Mouse (Mus musculus) liver, embryonic 16.5 days (tissue): ENCODE measurements at regions not wholly inside any gene's neighbourhood (a gene's known extent, or its start where the extent isn't known, plus 50 kb on each side); places are given as distances from the start of the nearest gene placed in this dataset.
A peak's percentile ranks its signal among the peaks of the same experiment; 100 is the strongest.

ENCODE experiments used
- ATAC-seq: fragments of 200-750 bp; cut with Nextera tagmentation; 2 replicates; pipeline ENCODE4 v1.8.0; 2017; ENCODE audit warnings: low read depth, mild to moderate bottlenecking, moderate number of reproducible peaks, moderate library complexity
- H3K27ac ChIP-seq: fragments of 300-500 bp; sonication (generic); 2 replicates; pipeline ENCODE4 v1.5.1; 2014; ENCODE audit warnings: mild to moderate bottlenecking, low read length
- H3K27me3 ChIP-seq: fragments of 300-500 bp; sonication (generic); 2 replicates; pipeline ENCODE4 v1.6.1; 2014; ENCODE audit warnings: low read depth, low read length, mixed read lengths; ENCODE audit not compliant: control insufficient read depth, insufficient read depth
- H3K36me3 ChIP-seq: fragments of 300-500 bp; sonication (generic); 2 replicates; pipeline ENCODE4 v1.6.1; 2014; ENCODE audit warnings: mild to moderate bottlenecking; ENCODE audit not compliant: control insufficient read depth, insufficient read depth
- H3K4me1 ChIP-seq: fragments of 300-500 bp; sonication (generic); 2 replicates; pipeline ENCODE4 v1.6.1; 2014; ENCODE audit warnings: low read depth, low read length, mixed read lengths; ENCODE audit not compliant: control insufficient read depth
- H3K4me2 ChIP-seq: fragments of 300-500 bp; sonication (generic); 2 replicates; pipeline ENCODE4 v1.6.1; 2014; ENCODE audit warnings: low read depth, low read length, mixed read lengths
- H3K4me3 ChIP-seq: fragments of 300-500 bp; sonication (generic); 2 replicates; pipeline ENCODE4 v1.5.1; 2014; ENCODE audit warnings: low read depth, mild to moderate bottlenecking, low read length
- H3K9ac ChIP-seq: fragments of 300-500 bp; sonication (generic); 2 replicates; pipeline ENCODE4 v1.6.1; 2014; ENCODE audit warnings: low read depth, low read length
- H3K9me3 ChIP-seq: fragments of 300-500 bp; sonication (generic); replicated peaks from 2 replicates; pipeline ENCODE4 v1.6.1; 2016; ENCODE audit warnings: low read length; ENCODE audit not compliant: control insufficient read depth
- WGBS: fragments of 180-500 bp; shearing (Covaris S2); extraction: QIAGEN DNeasy Blood & Tissue Kit; methylation state at CpG from one replicate; pipeline ENCODE4 v1.1.7; 2014; ENCODE audit not compliant: insufficient replicate concordance; 5-methylcytosine and 5-hydroxymethylcytosine counted together

GRCm38 (mm10) chr9:43922231-43922630 lies 121.0 kb upstream of the Thy1 start:
- Histone ChIP-seq H3K4me1 (no peaks in the 10 kb centered on the region), H3K27me3 (no peaks in the 10 kb centered on the region; the same call in 1 of the 2 replicates), H3K9me3 (no peaks in the 10 kb centered on the region), H3K27ac (no peak overlapping the region), H3K9ac (no peak overlapping the region), H3K4me3 (no peak overlapping the region), H3K36me3 (no peaks in the 10 kb centered on the region), H3K4me2 (no peak overlapping the region)
- ATAC-seq, result no peak
- 54% methylated on average over 6 of the region's 6 CpGs for WGBS

- Histone ChIP-seq H3K4me2 (no peak overlapping the region), H3K27ac (no peak overlapping the region), H3K9ac (no peak overlapping the region), H3K27me3 (no peaks in the 10 kb centered on the region; the same call in 1 of the 2 replicates), H3K4me1 (no peaks in the 10 kb centered on the region), H3K36me3 (no peaks in the 10 kb centered on the region), H3K9me3 (no peaks in the 10 kb centered on the region), H3K4me3 (no peak overlapping the region)
- no peak for ATAC-seq
- 39% methylated on average over 4 of the region's 4 CpGs for WGBS
These were observed 120.1 kb upstream of the Thy1 start for GRCm38 (mm10) chr9:43923088-43923487.

- Histone ChIP-seq H3K9ac (no peak overlapping the region), H3K4me1 (no peaks in the 10 kb centered on the region), H3K4me2 (no peak overlapping the region), H3K36me3 (no peaks in the 10 kb centered on the region), H3K27ac (no peak overlapping the region), H3K4me3 (no peak overlapping the region), H3K9me3 (no peaks in the 10 kb centered on the region), H3K27me3 (no peaks in the 10 kb centered on the region; the same call in 1 of the 2 replicates)
- 30% methylated on average over 15 of the region's 15 CpGs for WGBS
- no peak for ATAC-seq
These were observed 118.4 kb upstream of the Thy1 start for GRCm38 (mm10) chr9:43924795-43925194.

- ATAC-seq, result no peak
- Histone ChIP-seq H3K9ac (no peak overlapping the region), H3K36me3 (no peaks in the 10 kb centered on the region), H3K4me1 (no peaks in the 10 kb centered on the region), H3K4me2 (no peak overlapping the region), H3K27me3 (no peaks in the 10 kb centered on the region), H3K9me3 (no peaks in the 10 kb centered on the region), H3K27ac (no peak overlapping the region), H3K4me3 (no peak overlapping the region)
- 21% methylated on average over 7 of the region's 7 CpGs for WGBS
These were observed 113.7 kb upstream of the Thy1 start for GRCm38 (mm10) chr9:43929312-43930036.

- Histone ChIP-seq H3K36me3 (no peaks in the 10 kb centered on the region), H3K27ac (no peak overlapping the region), H3K27me3 (no peaks in the 10 kb centered on the region), H3K4me1 (no peaks in the 10 kb centered on the region), H3K9me3 (no peaks in the 10 kb centered on the region), H3K4me3 (no peak overlapping the region), H3K4me2 (no peak overlapping the region), H3K9ac (no peak overlapping the region)
- no peak for ATAC-seq
These were observed 113.2 kb upstream of the Thy1 start for GRCm38 (mm10) chr9:43930037-43930404.

- Histone ChIP-seq H3K4me1 (no peaks in the 10 kb centered on the region), H3K4me2 (no peak overlapping the region), H3K27me3 (no peaks in the 10 kb centered on the region), H3K4me3 (no peak overlapping the region), H3K27ac (no peak overlapping the region), H3K9ac (no peak overlapping the region), H3K36me3 (no peaks in the 10 kb centered on the region), H3K9me3 (no peaks in the 10 kb centered on the region)
- no peak for ATAC-seq
- WGBS, result 55% methylated on average over 3 of the region's 3 CpGs
These were observed 112.7 kb upstream of the Thy1 start for GRCm38 (mm10) chr9:43930476-43930875.

- Histone ChIP-seq H3K4me1 (no peaks in the 10 kb centered on the region), H3K4me2 (no peak overlapping the region), H3K9me3 (no peaks in the 10 kb centered on the region), H3K27me3 (no peaks in the 10 kb centered on the region), H3K4me3 (no peak overlapping the region), H3K9ac (no peak overlapping the region), H3K36me3 (no peaks in the 10 kb centered on the region), H3K27ac (no peak overlapping the region)
- WGBS, result 24% methylated on average over 18 of the region's 18 CpGs
- no peak for ATAC-seq
These were observed 109.0 kb upstream of the Thy1 start for GRCm38 (mm10) chr9:43934012-43934690.

- no peaks in the 10 kb centered on the region for H3K27me3 ChIP-seq
- no peak overlapping the region for H3K4me3 ChIP-seq
- H3K4me2 ChIP-seq, result no peak overlapping the region
- 4% methylated on average over 5 of the region's 5 CpGs for WGBS
- H3K36me3 ChIP-seq, result no peaks in the 10 kb centered on the region
- H3K4me1 ChIP-seq, result no peaks in the 10 kb centered on the region
- H3K27ac ChIP-seq, result no peak overlapping the region
- ATAC-seq, result peak; percentile 47
- H3K9me3 ChIP-seq, result no peaks in the 10 kb centered on the region
- no peak overlapping the region for H3K9ac ChIP-seq
These were observed 108.5 kb upstream of the Thy1 start for GRCm38 (mm10) chr9:43934691-43935064.

- no peak overlapping the region for H3K9ac ChIP-seq
- no peak for ATAC-seq
- H3K27me3 ChIP-seq, result no peaks in the 10 kb centered on the region
- H3K4me2 ChIP-seq, result no peak overlapping the region
- H3K36me3 ChIP-seq, result no peaks in the 10 kb centered on the region
- no peaks in the 10 kb centered on the region for H3K9me3 ChIP-seq
- no peaks in the 10 kb centered on the region for H3K4me1 ChIP-seq
- H3K27ac ChIP-seq, result no peak overlapping the region
- WGBS, result 60% methylated on average over 11 of the region's 11 CpGs
- H3K4me3 ChIP-seq, result no peak overlapping the region
These were observed 103.8 kb upstream of the Thy1 start for GRCm38 (mm10) chr9:43939336-43939735.
